ENCODE assay signal across 8 mouse cellular contexts in genomic region chr2:154390180-154390964, GRCm38 (mm10). TPM values are rescaled to one million over a fixed set of nuclear protein-coding genes. Genes with fewer than 3 reads are reported as not detected.
A peak's percentile ranks its signal among the peaks of the same experiment; 100 is the strongest.
DNase-seq lines count a peak whose midpoint lies in the region; ATAC-seq and TF ChIP-seq lines count a peak whose summit lies in the region.
"Had no signal": no experiment of that assay in that cellular context is flagged by ENCODE, and none has a peak within 500 bp of the region (broad histone marks: within the 10 kb centered on the region; RNA-seq: fewer than 3 reads in every experiment).

No protein-coding gene starts in this region.

- no peak overlapping the region for H3K9ac ChIP-seq in intestine, embryonic 15.5 days
- no peak overlapping the region for H3K9ac ChIP-seq in liver, embryonic 16.5 days (ENCODE audit: low read depth, low read length)
- H3K9ac ChIP-seq in stomach, postnatal 0 days (ENCODE audit: low read length): no peak overlapping the region

- no peak for TF ChIP-seq CTCF in stomach, postnatal 0 days (IDR thresholded peaks at IDR 0.05; ENCODE audit: low read depth)

- ATAC-seq in intestine, embryonic 15.5 days: peak; percentile 91
- ATAC-seq in liver, embryonic 16.5 days (ENCODE audit: low read depth): peak; percentile 91
- ATAC-seq in stomach, postnatal 0 days (ENCODE audit: low FRiP score, low TSS enrichment): peak; percentile 97
- ATAC-seq in activated CD4-positive, CD25-positive, alpha-beta regulatory T cell, adult 4 months: no peak

- no peak overlapping the region for H3K4me2 ChIP-seq in intestine, embryonic 15.5 days (replicated peaks)
- H3K4me2 ChIP-seq in liver, embryonic 16.5 days (ENCODE audit: low read depth, low read length): no peak overlapping the region
- no peak overlapping the region for H3K4me2 ChIP-seq in stomach, postnatal 0 days (replicated peaks; ENCODE audit: low read depth)

- DNase-seq in 3134 (ENCODE audit: extremely low read depth, insufficient read length, low spot score) (peak; percentile 92), NIH3T3 (ENCODE audit: low read depth) (peak; percentile 99)
- DNase-seq in gastrocnemius, adult 18-20 months (ENCODE audit: low spot score): peak; percentile 97
- peak; percentile 89 for DNase-seq in stomach, postnatal 0 days (ENCODE audit: low spot score)

- WGBS in intestine, embryonic 15.5 days: 68% methylated on average over 11 of the region's 11 CpGs
- 59% methylated on average over 11 of the region's 11 CpGs for WGBS in liver, embryonic 16.5 days (ENCODE audit: insufficient replicate concordance)
- 54% methylated on average over 11 of the region's 11 CpGs for WGBS in stomach, postnatal 0 days

- no peaks in the 10 kb centered on the region for H3K27me3 ChIP-seq in intestine, embryonic 15.5 days (replicated peaks)
- no peaks in the 10 kb centered on the region for H3K27me3 ChIP-seq in liver, embryonic 16.5 days (ENCODE audit: control insufficient read depth, insufficient read depth, low read depth, low read length)
- H3K27me3 ChIP-seq in stomach, postnatal 0 days (ENCODE audit: control insufficient read depth, insufficient read depth, low read length): no peaks in the 10 kb centered on the region

- H3K4me3 ChIP-seq in intestine, embryonic 15.5 days (replicated peaks): no peak overlapping the region
- H3K4me3 ChIP-seq in liver, embryonic 16.5 days (ENCODE audit: low read depth, low read length): no peak overlapping the region
- no peak overlapping the region for H3K4me3 ChIP-seq in stomach, postnatal 0 days (ENCODE audit: low read depth, low read length)

- TF ChIP-seq EP300 in stomach, postnatal 0 days (optimal IDR thresholded peaks at IDR 0.05): no peak

- H3K9me3 ChIP-seq in intestine, embryonic 15.5 days: no peaks in the 10 kb centered on the region
- no peaks in the 10 kb centered on the region for H3K9me3 ChIP-seq in liver, embryonic 16.5 days (replicated peaks; ENCODE audit: control insufficient read depth, low read length)
- no peaks in the 10 kb centered on the region for H3K9me3 ChIP-seq in stomach, postnatal 0 days (ENCODE audit: control insufficient read depth, low read length)

- peaks cover 9% of the 10 kb centered on the region; the same call in 1 of the 2 replicates for H3K4me1 ChIP-seq in intestine, embryonic 15.5 days (replicated peaks)
- H3K4me1 ChIP-seq in liver, embryonic 16.5 days (ENCODE audit: control insufficient read depth, low read depth, low read length): peaks cover 3% of the 10 kb centered on the region; the same call in 1 of the 2 replicates
- no peaks in the 10 kb centered on the region for H3K4me1 ChIP-seq in stomach, postnatal 0 days (replicated peaks; ENCODE audit: control insufficient read depth, insufficient read depth)

- no peaks in the 10 kb centered on the region for H3K36me3 ChIP-seq in intestine, embryonic 15.5 days
- H3K36me3 ChIP-seq in liver, embryonic 16.5 days (ENCODE audit: control insufficient read depth, insufficient read depth): no peaks in the 10 kb centered on the region
- H3K36me3 ChIP-seq in stomach, postnatal 0 days (ENCODE audit: control insufficient read depth, insufficient read depth, low read length): no peaks in the 10 kb centered on the region

- peak overlapping the region; percentile 22; the same call in 1 of the 2 replicates for H3K27ac ChIP-seq in intestine, embryonic 15.5 days
- peak overlapping the region; percentile 61 for H3K27ac ChIP-seq in liver, embryonic 16.5 days (ENCODE audit: low read length)
- H3K27ac ChIP-seq in stomach, postnatal 0 days (replicated peaks): peak overlapping the region; percentile 78
- H3K27ac ChIP-seq: macrophage had no signal

RNA-seq across cellular contexts. Expression of gene Snta1, which starts 17.5 kb away (rescaled TPM):
- total RNA-seq in gastrocnemius, adult 18-20 months (2021): 100 to 1,000 TPM; 180 to 200 TPM
- polyA plus RNA-seq in intestine, embryonic 15.5 days (2015; fragmentation: Nextera tagmentation; extraction: Ambion mirVana): 4.6 and 5.0 TPM in 2 replicates
- polyA plus RNA-seq in liver, embryonic 16.5 days (2015; fragmentation: Nextera tagmentation; extraction: Ambion mirVana): 3.1 and 3.4 TPM in 2 replicates
- polyA plus RNA-seq in stomach, postnatal 0 days (2015; fragmentation: Nextera tagmentation; extraction: Ambion mirVana): 6.7 and 7.2 TPM in 2 replicates
- not detected for polyA plus RNA-seq in activated CD4-positive, CD25-positive, alpha-beta regulatory T cell, adult 4 months (2017; shearing (Covaris generic))

RNA-seq across cellular contexts. Expression of gene Cdk5rap1, which starts 17.6 kb away (rescaled TPM):
- total RNA-seq in gastrocnemius, adult 18-20 months (2021): 10 to 100 TPM; 11.2 to 15.1 TPM
- polyA plus RNA-seq in intestine, embryonic 15.5 days (2015; fragmentation: Nextera tagmentation; extraction: Ambion mirVana): 16.9 and 18.1 TPM in 2 replicates
- polyA plus RNA-seq in liver, embryonic 16.5 days (2015; fragmentation: Nextera tagmentation; extraction: Ambion mirVana): 13.3 and 14.9 TPM in 2 replicates
- 6.2 and 25.9 TPM in 2 replicates for polyA plus RNA-seq in stomach, postnatal 0 days (2015; fragmentation: Nextera tagmentation; extraction: Ambion mirVana)
- polyA plus RNA-seq in activated CD4-positive, CD25-positive, alpha-beta regulatory T cell, adult 4 months (2017; shearing (Covaris generic)): 10 to 100 TPM; 37.5 to 67.2 TPM

RNA-seq across cellular contexts. Expression of gene Cbfa2t2, which starts 45.9 kb away (rescaled TPM):
- total RNA-seq in gastrocnemius, adult 18-20 months (2021): 10 to 100 TPM; 14.8 to 19.4 TPM
- polyA plus RNA-seq in intestine, embryonic 15.5 days (2015; fragmentation: Nextera tagmentation; extraction: Ambion mirVana): 25.4 and 26.3 TPM in 2 replicates
- polyA plus RNA-seq in liver, embryonic 16.5 days (2015; fragmentation: Nextera tagmentation; extraction: Ambion mirVana): 8.2 TPM in 2 replicates
- polyA plus RNA-seq in stomach, postnatal 0 days (2015; fragmentation: Nextera tagmentation; extraction: Ambion mirVana): 10.3 and 10.4 TPM in 2 replicates
- 10 to 100 TPM; 19.7 to 21.8 TPM for polyA plus RNA-seq in activated CD4-positive, CD25-positive, alpha-beta regulatory T cell, adult 4 months (2017; shearing (Covaris generic))

Comparison
In these comparisons a context has a peak if more than half of its experiments do, and no peak if none do; other contexts are left out.
1. H3K27ac ChIP-seq: peak in every context shown above with its lines; median percentile 78 in stomach, postnatal 0 days; 61 in liver, embryonic 16.5 days; 22 in intestine, embryonic 15.5 days.